In the genomic region with DNA sequence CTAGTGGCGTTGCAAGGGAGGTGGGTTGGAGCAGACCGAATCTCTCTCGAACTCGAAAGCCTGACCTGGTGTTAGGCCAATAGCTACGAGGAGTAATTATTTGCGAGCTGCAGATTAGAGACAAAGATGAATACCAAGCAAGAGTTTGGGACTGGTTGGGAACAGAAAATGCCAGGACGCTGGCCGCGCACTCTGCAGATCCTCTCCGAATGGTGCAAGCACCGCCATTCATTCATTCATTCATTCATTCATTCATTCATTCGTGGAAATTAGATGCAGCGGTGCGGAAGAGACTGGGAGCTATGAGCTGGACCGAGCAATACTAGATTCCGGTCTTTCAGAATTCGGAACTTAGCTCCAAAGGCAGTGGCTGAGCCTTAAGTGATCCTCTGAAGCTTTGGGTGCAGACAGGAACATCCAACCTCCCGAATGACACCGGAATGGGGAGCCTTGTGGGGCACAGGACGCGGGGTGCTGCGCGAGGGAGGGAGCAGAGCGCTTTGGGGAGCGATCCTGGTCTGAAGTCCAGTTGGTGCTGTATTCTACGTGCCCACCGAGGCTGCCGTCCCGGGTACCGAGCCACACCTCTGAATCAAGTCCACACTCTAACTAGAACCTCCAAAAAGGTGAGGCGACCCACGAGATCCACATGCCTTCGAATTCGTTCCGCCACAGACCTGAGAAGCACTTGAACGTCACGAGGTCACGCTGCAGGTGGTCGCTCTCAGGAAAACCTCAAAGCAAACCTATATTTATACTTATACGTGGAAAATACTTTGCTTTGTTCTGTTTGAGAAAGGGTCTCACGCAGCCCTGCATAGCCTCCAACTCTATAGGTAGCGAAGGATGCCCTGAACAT, we compare ENCODE assay signal across 7 mouse cellular contexts. TPM values are rescaled to one million over a fixed set of nuclear protein-coding genes. Genes with fewer than 3 reads are reported as not detected.
A peak's percentile ranks its signal among the peaks of the same experiment; 100 is the strongest.
DNase-seq lines count a peak whose midpoint lies in the region; ATAC-seq and TF ChIP-seq lines count a peak whose summit lies in the region.

No protein-coding gene starts in this region.

- no peak overlapping the region for H3K9ac ChIP-seq in lung, embryonic 14.5 days
- no peak overlapping the region for H3K9ac ChIP-seq in forebrain, embryonic 11.5 days (ENCODE audit: low read length)
- H3K9ac ChIP-seq in limb, embryonic 13.5 days, result no peak overlapping the region

- H3K4me2 ChIP-seq in lung, embryonic 14.5 days, result peak overlapping the region; percentile 89
- peak overlapping the region; percentile 8; the same call in 1 of the 2 replicates for H3K4me2 ChIP-seq in forebrain, embryonic 11.5 days (ENCODE audit: low read depth, low read length, severe bottlenecking)
- peak overlapping the region; percentile 93 for H3K4me2 ChIP-seq in limb, embryonic 13.5 days (replicated peaks)

- no peaks in the 10 kb centered on the region for H3K9me3 ChIP-seq in lung, embryonic 14.5 days (ENCODE audit: low read depth, low read length)
- no peaks in the 10 kb centered on the region for H3K9me3 ChIP-seq in forebrain, embryonic 11.5 days (ENCODE audit: control insufficient read depth, low read length)
- H3K9me3 ChIP-seq in limb, embryonic 13.5 days, result no peaks in the 10 kb centered on the region

- intact Hi-C loops in gastrocnemius, postnatal 14 days (cut with DNase I; ENCODE audit: low total_unique reads), result no loop called here

- H3K36me3 ChIP-seq in lung, embryonic 14.5 days (ENCODE audit: insufficient read depth), result peaks cover 6% of the 10 kb centered on the region; the same call in 1 of the 2 replicates
- no peaks in the 10 kb centered on the region; the same call in 1 of the 2 replicates for H3K36me3 ChIP-seq in forebrain, embryonic 11.5 days (ENCODE audit: control insufficient read depth, insufficient read depth, low read length)
- peaks cover 2% of the 10 kb centered on the region for H3K36me3 ChIP-seq in limb, embryonic 13.5 days
- no peaks in the 10 kb centered on the region for H3K36me3 ChIP-seq in small intestine, adult 2 months (ENCODE audit: control insufficient read depth, insufficient read depth, low read length)

- H3K27ac ChIP-seq in lung, embryonic 14.5 days (ENCODE audit: low read depth), result no peak overlapping the region
- no peak overlapping the region for H3K27ac ChIP-seq in forebrain, embryonic 11.5 days (ENCODE audit: low read depth, low read length)
- H3K27ac ChIP-seq in limb, embryonic 13.5 days, result no peak overlapping the region
- H3K27ac ChIP-seq in small intestine, adult 2 months (ENCODE audit: insufficient read depth, low read depth, low read length), result no peak overlapping the region

- ATAC-seq in lung, embryonic 14.5 days (ENCODE audit: insufficient read depth), result no peak
- no peak for ATAC-seq in forebrain, embryonic 11.5 days (replicated peaks; ENCODE audit: low FRiP score)
- ATAC-seq in limb, embryonic 13.5 days (ENCODE audit: low FRiP score, low read depth), result no peak

- peaks cover 52% of the 10 kb centered on the region for H3K27me3 ChIP-seq in lung, embryonic 14.5 days (ENCODE audit: insufficient read depth, low read length)
- H3K27me3 ChIP-seq in forebrain, embryonic 11.5 days (ENCODE audit: control insufficient read depth, insufficient read depth, low read length), result peaks cover 48% of the 10 kb centered on the region
- peaks cover 57% of the 10 kb centered on the region for H3K27me3 ChIP-seq in limb, embryonic 13.5 days
- peaks cover 39% of the 10 kb centered on the region for H3K27me3 ChIP-seq in small intestine, adult 2 months (ENCODE audit: control insufficient read depth, insufficient read depth, low read length)

- 2% methylated on average over 42 of the region's 42 CpGs for WGBS in lung, embryonic 14.5 days
- WGBS in forebrain, embryonic 11.5 days, result 1% methylated on average over 42 of the region's 42 CpGs
- 1% methylated on average over 42 of the region's 42 CpGs for WGBS in limb, embryonic 13.5 days
- WGBS in small intestine, adult 2 months, result 3% methylated on average over 42 of the region's 42 CpGs

- H3K4me1 ChIP-seq in lung, embryonic 14.5 days (ENCODE audit: insufficient read depth), result 0 out of 2 replicates have a peak, but pooled peaks cover 6% of the 10 kb centered on the region
- H3K4me1 ChIP-seq in forebrain, embryonic 11.5 days (replicated peaks; ENCODE audit: control insufficient read depth, insufficient read depth, low read length), result peaks cover 14% of the 10 kb centered on the region; the same call in 1 of the 2 replicates
- peaks cover 36% of the 10 kb centered on the region for H3K4me1 ChIP-seq in limb, embryonic 13.5 days
- peaks cover 21% of the 10 kb centered on the region for H3K4me1 ChIP-seq in small intestine, adult 2 months (ENCODE audit: control insufficient read depth, insufficient read depth, insufficient read length, low read length)

- H3K4me3 ChIP-seq in lung, embryonic 14.5 days (ENCODE audit: low read depth, low read length), result peak overlapping the region; percentile 75
- H3K4me3 ChIP-seq in forebrain, embryonic 11.5 days (ENCODE audit: low read depth, low read length), result peak overlapping the region; percentile 43; the same call in 1 of the 2 replicates
- peak overlapping the region; percentile 76; the same call in 1 of the 2 replicates for H3K4me3 ChIP-seq in limb, embryonic 13.5 days
- H3K4me3 ChIP-seq in small intestine, adult 2 months (ENCODE audit: low read depth, low read length), result peak overlapping the region; percentile 55

- no peak for DNase-seq in lung, embryonic 14.5 days
- DNase-seq in lung, postnatal 36 days, result no peak
- DNase-seq in forebrain, embryonic 11.5 days (ENCODE audit: low spot score), result no peak
- DNase-seq in gastrocnemius, postnatal 14 days, result no peak
- DNase-seq in layer of hippocampus, postnatal 10 days (ENCODE audit: low spot score in 2 of 2), result no peak

- no peak for TF ChIP-seq CTCF in lung, embryonic 14.5 days (IDR thresholded peaks at IDR 0.05; ENCODE audit: low read depth)
- TF ChIP-seq CTCF in small intestine, adult 2 months (IDR thresholded peaks at IDR 0.05; ENCODE audit: extremely low read depth, insufficient read length, insufficient replicate concordance, low read depth, low read length), result no peak

- no peak for TF ChIP-seq POLR2A in small intestine, adult 2 months (IDR thresholded peaks at IDR 0.05; ENCODE audit: low read depth, low read length)

RNA-seq across cellular contexts. Expression of a gene that starts 0.9 kb away (rescaled TPM):
- polyA plus RNA-seq in lung, embryonic 14.5 days (2014; fragmentation: Nextera tagmentation; extraction: Ambion mirVana), result 36.2 and 38.0 TPM in 2 replicates
- 44.5 and 52.4 TPM in 2 replicates for polyA plus RNA-seq in forebrain, embryonic 11.5 days (2014; fragmentation: Nextera tagmentation; extraction: Ambion mirVana)
- 47.8 and 48.4 TPM in 2 replicates for polyA plus RNA-seq in limb, embryonic 13.5 days (2015; fragmentation: Nextera tagmentation; extraction: Ambion mirVana)
- 10.9 and 16.9 TPM in 2 replicates for polyA plus RNA-seq in small intestine, adult 2 months (2012; rRNA removed)
- 1 to 10 TPM; 7.7 to 8.8 TPM for total RNA-seq in gastrocnemius, postnatal 14 days (2021)
- 10 to 100 TPM; 27.3 to 33.0 TPM for total RNA-seq in layer of hippocampus, postnatal 10 days (2021)

RNA-seq across cellular contexts. Expression of a gene that starts 1.2 kb away (rescaled TPM):
- 0.17 and 0.84 TPM in 2 replicates for polyA plus RNA-seq in lung, embryonic 14.5 days (2014; fragmentation: Nextera tagmentation; extraction: Ambion mirVana)
- 6.6 and 11.6 TPM in 2 replicates for polyA plus RNA-seq in forebrain, embryonic 11.5 days (2014; fragmentation: Nextera tagmentation; extraction: Ambion mirVana)
- 1.6 and 1.7 TPM in 2 replicates for polyA plus RNA-seq in limb, embryonic 13.5 days (2015; fragmentation: Nextera tagmentation; extraction: Ambion mirVana)
- 0.14 and 0.58 TPM in 2 replicates for polyA plus RNA-seq in small intestine, adult 2 months (2012; rRNA removed)
- under 1 TPM in 1 of 2 experiments, not detected in 1; 0.10 TPM for total RNA-seq in gastrocnemius, postnatal 14 days (2021)
- 1 to 10 TPM; 4.7 to 5.2 TPM for total RNA-seq in layer of hippocampus, postnatal 10 days (2021)

RNA-seq across cellular contexts. Expression of a gene that starts 19.2 kb away (rescaled TPM):
- 142 and 151 TPM in 2 replicates for polyA plus RNA-seq in lung, embryonic 14.5 days (2014; fragmentation: Nextera tagmentation; extraction: Ambion mirVana)
- 126 and 135 TPM in 2 replicates for polyA plus RNA-seq in forebrain, embryonic 11.5 days (2014; fragmentation: Nextera tagmentation; extraction: Ambion mirVana)
- polyA plus RNA-seq in limb, embryonic 13.5 days (2015; fragmentation: Nextera tagmentation; extraction: Ambion mirVana), result 117 and 118 TPM in 2 replicates
- 74.5 and 129 TPM in 2 replicates for polyA plus RNA-seq in small intestine, adult 2 months (2012; rRNA removed)
- 10 to 100 TPM; 81.7 to 84.5 TPM for total RNA-seq in gastrocnemius, postnatal 14 days (2021)
- total RNA-seq in layer of hippocampus, postnatal 10 days (2021), result 100 to 1,000 TPM; 135 to 141 TPM

RNA-seq across cellular contexts. Expression of a gene that starts 29.3 kb away (rescaled TPM):
- 14.8 and 18.0 TPM in 2 replicates for polyA plus RNA-seq in lung, embryonic 14.5 days (2014; fragmentation: Nextera tagmentation; extraction: Ambion mirVana)
- 23.9 and 25.7 TPM in 2 replicates for polyA plus RNA-seq in forebrain, embryonic 11.5 days (2014; fragmentation: Nextera tagmentation; extraction: Ambion mirVana)
- 61.7 and 70.0 TPM in 2 replicates for polyA plus RNA-seq in limb, embryonic 13.5 days (2015; fragmentation: Nextera tagmentation; extraction: Ambion mirVana)
- polyA plus RNA-seq in small intestine, adult 2 months (2012; rRNA removed), result 1.7 and 3.5 TPM in 2 replicates
- 1 to 10 TPM; 2.9 to 3.4 TPM for total RNA-seq in gastrocnemius, postnatal 14 days (2021)
- total RNA-seq in layer of hippocampus, postnatal 10 days (2021), result 10 to 100 TPM; 11.4 to 11.6 TPM

Comparison
In these comparisons a context has a peak if more than half of its experiments do, and no peak if none do; other contexts are left out.
1. H3K4me2 ChIP-seq: peak in every context shown above with its lines; median percentile 93 in limb, embryonic 13.5 days; 89 in lung, embryonic 14.5 days; 8 in forebrain, embryonic 11.5 days.